Mouse (Mus musculus): ENCODE data around the gene Pcsk4. TPM values are rescaled to one million over a fixed set of nuclear protein-coding genes. Genes with fewer than 3 reads are reported as not detected.

Pcsk4 gene
- polyA plus RNA-seq (2012; rRNA removed) = 20.6 and 24.0 TPM in 2 replicates

DNA sequence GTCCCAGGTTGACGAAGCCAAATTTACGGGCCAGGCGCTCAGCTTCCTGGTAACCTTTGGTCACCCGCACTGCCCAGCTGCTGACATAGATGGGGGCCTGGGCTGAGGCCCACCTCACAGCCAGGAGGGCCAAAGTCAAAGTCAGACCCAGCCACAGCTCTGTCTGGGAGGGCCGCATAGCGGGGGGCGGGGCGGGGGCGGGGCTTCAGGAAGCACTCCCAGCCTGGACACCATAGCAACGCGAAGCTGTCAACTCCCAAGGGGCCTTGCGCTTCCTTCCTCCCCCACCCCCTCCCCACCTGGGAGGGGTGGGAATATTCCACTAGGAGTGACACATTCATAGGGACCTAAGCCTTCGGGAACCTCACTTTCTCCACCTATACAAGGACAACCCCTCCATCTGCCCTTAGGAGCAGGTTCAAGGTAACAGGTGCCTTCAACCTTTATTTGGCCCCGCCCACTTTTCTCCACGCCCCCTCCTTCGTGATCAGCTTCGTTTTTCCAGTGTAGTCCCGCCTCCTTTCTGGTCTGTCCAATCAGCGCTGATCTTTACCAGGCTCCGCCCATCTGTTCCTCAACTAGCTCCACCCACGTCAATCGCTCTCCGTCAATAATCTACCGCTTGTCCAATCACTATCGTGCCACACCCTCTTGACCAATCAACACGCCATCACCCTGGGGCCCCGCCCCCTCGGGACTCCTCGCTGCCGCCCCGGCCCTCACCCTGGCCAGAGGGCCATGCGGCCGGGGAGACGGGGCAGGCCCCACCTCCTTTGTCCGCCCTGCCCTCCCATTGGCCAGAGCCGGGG lies at the start of gene Pcsk4, which contains the start of gene Reep6:
Gene Pcsk4 (minus strand): TSS at position 226 of the 809 bp plus-strand sequence.
Gene Reep6 (plus strand): TSS at position 681 of the 809 bp plus-strand sequence.

DNA sequence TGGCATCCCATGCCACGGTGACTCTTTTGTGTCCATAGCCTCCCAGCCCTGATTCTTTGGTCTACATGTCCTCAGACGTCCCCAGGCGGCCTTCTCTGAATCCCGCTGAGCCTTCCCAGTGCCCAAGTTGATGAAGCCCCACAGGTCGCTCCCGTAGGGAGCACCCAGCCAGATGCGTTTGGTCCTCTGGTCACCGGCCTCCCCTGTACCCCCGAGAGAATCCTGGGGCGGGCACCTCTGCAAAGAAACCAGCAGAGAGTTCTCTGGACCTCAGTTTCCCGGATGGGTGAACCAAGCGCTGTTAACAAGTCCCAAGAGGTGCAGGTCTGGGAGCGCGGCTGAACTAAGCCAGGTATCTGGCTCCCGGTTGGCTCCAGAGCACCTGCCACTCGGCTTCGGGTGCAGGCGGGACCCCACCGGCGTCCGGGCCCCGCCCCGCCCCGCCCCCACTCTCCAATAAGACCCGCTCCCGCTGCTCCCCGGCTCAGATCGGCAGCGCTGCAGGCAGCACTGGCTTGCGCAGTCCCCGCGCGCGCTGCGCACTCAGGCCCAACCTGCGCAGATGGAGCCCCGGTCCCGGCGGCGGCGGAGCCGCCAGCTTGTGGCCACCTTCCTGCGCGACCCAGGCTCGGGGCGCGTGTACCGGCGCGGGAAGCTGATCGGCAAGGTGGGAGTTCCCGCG lies 26.8 kb upstream of the Pcsk4 start, which contains the start of gene Plk5:
Gene Plk5 (plus strand): TSS at position 459 of the 682 bp plus-strand sequence.

DNA sequence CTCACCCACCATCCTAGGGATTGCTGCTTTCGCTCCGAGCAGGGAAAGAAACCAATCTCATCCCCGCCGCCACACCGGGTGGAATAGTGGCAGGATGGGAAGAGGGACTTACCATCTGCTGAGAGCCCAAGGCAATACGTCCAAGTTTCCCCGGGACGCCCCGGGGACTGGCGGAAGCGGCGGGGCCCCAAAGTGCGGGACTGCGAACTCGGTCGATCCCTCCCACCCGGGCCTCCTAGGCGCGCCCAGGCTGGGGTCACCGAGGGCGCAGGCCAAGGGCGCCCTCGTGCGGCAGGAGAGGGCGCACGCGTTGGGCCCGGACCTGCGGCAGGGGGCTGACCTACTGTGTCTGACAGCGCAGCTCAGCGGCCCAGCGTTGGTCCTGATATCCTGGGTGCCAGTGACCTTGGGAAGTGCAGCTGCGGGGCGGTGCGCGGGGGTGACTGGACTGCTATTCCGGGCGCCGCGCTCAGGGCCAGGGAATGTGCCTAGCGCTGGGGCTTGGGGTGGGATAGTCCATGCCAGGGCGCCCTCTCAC lies 19.0 kb upstream of the Pcsk4 start, which contains the start of gene Adamtsl5:
Gene Adamtsl5 (minus strand): TSS at position 169 of the 538 bp plus-strand sequence.

DNA sequence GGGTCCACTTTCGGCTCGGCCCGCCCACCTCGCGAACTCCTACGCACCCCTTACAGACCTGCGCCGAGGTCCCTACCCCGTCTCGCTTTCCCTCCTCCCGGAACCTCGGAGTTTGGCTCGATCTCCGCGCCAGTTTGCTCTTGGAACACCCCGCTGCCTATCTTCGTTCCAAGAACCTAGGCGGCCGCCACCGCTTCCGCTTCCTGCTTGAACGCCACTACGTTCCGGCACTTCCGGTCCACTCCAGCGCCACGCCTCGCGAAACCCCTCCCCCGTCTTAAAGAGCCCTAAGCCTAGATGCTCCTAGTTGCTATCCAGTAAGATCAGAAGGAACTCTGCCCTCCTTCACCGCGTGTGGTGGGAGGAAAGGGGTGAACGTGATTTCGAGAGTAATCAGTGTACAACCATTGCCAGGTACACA lies 8.9 kb downstream of the Pcsk4 start, which contains the start of gene 2310011J03Rik:
Gene 2310011J03Rik (minus strand): TSS at position 198 of the 421 bp plus-strand sequence.

DNA sequence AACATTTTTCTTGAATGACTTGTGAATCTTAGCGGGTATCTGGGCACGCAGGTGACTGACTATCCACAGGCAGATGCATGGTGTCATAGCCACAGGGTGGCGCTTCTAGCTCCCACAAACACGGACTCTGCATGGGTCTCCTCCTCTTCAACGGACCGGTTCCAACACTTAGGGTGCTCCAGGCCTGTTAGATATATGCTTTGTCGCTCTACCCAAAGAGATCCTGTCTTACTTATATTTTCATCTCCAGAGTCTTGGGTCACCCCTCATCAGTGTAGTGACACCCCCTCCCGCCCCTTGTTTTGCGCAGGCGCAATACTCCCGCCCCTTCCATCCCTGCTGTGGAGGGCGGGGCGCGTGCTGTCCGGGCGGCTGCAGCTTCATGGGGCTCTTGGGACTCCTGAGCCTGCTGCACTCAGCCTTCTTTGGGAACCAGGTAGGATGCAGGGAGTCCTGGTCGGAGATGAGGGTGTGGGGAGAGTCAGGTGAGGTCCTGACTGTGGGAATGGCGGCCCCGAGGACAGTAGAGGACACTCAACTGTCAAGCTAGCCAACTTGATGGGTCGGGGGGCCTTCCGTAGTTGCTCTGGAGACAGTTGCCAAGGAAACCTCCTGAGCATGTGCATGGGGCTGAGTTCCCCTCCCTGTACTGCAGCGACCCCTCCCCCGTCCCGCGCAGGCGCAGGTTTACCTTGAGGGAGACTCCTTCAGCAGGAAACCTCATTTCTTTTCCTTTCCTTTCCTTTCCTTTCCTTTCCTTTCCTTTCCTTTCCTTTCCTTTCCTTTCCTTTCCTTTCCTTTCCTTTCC lies 33.5 kb downstream of the Pcsk4 start, which contains the start of gene Apc2:
Gene Apc2 (plus strand): TSS at position 360 of the 808 bp plus-strand sequence.

DNA sequence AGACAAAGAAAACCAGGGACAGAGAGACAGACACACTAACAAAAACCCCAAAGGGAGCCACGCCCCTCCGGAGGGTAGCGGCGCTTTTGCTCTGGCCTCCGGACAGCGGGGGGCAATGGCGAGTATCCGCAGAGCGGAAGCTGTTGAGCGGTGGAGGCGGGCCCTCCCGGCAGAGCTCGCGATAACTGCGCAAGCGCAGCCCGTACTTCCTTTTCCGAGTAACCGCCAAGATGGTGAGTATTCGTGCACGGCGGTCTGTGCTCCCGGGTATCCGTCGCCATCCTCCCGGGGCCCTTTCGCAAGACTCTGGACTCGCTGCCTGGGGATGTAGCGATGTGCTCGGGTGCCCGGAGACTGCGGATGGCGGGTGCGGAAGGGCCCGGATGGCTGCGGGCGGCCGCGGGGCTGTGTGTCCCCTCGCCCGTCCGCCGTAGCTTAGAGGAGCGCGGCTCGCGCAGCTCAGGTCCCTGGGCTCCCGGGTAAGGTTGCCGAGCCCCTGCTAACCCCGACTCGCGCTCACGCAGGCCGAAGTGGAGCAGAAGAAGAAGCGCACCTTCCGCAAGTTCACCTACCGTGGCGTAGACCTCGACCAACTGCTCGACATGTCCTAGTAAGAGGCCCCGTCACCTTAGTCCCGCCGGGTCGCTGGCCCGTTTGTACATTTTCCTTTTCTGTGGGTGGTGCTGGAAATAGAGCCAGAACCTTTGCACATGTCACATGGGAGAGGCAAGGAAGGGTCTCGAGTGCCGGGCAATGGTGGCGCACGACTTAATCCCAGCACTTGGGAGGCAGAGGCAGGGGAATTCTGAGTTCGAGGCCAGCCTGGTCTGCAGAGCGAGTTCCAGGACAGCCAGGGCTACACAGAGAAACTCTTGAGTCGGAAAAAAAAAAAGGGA lies 36.8 kb downstream of the Pcsk4 start, which contains the start of gene Rps15:
Gene Rps15 (plus strand): TSS at position 203 of the 896 bp plus-strand sequence.

Other genes starting within 250 kb of the Pcsk4 start
- 82.3 and 100 TPM in 2 replicates for gene Sbno2, start 223.9 kb downstream of the Pcsk4 start, polyA plus RNA-seq (2012; rRNA removed)
- 125 and 133 TPM in 2 replicates for gene Stk11, start 213.7 kb downstream of the Pcsk4 start, polyA plus RNA-seq (2012; rRNA removed)
- gene Atp5d, start 190.9 kb downstream of the Pcsk4 start, polyA plus RNA-seq (2012; rRNA removed) = 2,828 and 3,041 TPM in 2 replicates
- 14.1 and 17.1 TPM in 2 replicates for gene Cbarp, start 188.7 kb downstream of the Pcsk4 start, polyA plus RNA-seq (2012; rRNA removed)
- 174 and 187 TPM in 2 replicates for gene Midn, start 181.2 kb downstream of the Pcsk4 start, polyA plus RNA-seq (2012; rRNA removed)
- 98.7 and 100 TPM in 2 replicates for gene Cirbp, start 163.5 kb downstream of the Pcsk4 start, polyA plus RNA-seq (2012; rRNA removed)
- gene 1600002K03Rik, start 156.6 kb downstream of the Pcsk4 start, polyA plus RNA-seq (2012; rRNA removed) = 18.0 and 23.5 TPM in 2 replicates
- 3.4 and 3.6 TPM in 2 replicates for gene Efna2, start 150.0 kb downstream of the Pcsk4 start, polyA plus RNA-seq (2012; rRNA removed)
- gene Mum1, start 103.1 kb downstream of the Pcsk4 start, polyA plus RNA-seq (2012; rRNA removed) = 25.4 and 27.3 TPM in 2 replicates
- gene Ndufs7, start 80.4 kb downstream of the Pcsk4 start, polyA plus RNA-seq (2012; rRNA removed) = 917 and 1,055 TPM in 2 replicates
- gene Gamt, start 68.5 kb downstream of the Pcsk4 start, polyA plus RNA-seq (2012; rRNA removed) = 12.4 and 22.1 TPM in 2 replicates
- gene Dazap1, start 68.0 kb downstream of the Pcsk4 start, polyA plus RNA-seq (2012; rRNA removed) = 79.6 and 86.9 TPM in 2 replicates
- gene Rps15, start 37.0 kb downstream of the Pcsk4 start, polyA plus RNA-seq (2012; rRNA removed) = 1,702 and 2,447 TPM in 2 replicates
- gene Apc2, start 33.5 kb downstream of the Pcsk4 start, polyA plus RNA-seq (2012; rRNA removed) = 1.8 and 2.0 TPM in 2 replicates
- 55.6 and 67.7 TPM in 2 replicates for gene 2310011J03Rik, start 9.0 kb downstream of the Pcsk4 start, polyA plus RNA-seq (2012; rRNA removed)
- 27.3 and 36.0 TPM in 2 replicates for gene Reep6, start 455 bp upstream of the Pcsk4 start, polyA plus RNA-seq (2012; rRNA removed)
- 27.8 and 29.2 TPM in 2 replicates for gene Adamtsl5, start 18.9 kb upstream of the Pcsk4 start, polyA plus RNA-seq (2012; rRNA removed)
- 0.38 and 0.71 TPM in 2 replicates for gene Plk5, start 27.0 kb upstream of the Pcsk4 start, polyA plus RNA-seq (2012; rRNA removed)
- gene Mex3d, start 58.2 kb upstream of the Pcsk4 start, polyA plus RNA-seq (2012; rRNA removed) = 23.9 and 24.3 TPM in 2 replicates
- gene Mbd3, start 70.1 kb upstream of the Pcsk4 start, polyA plus RNA-seq (2012; rRNA removed) = 112 and 120 TPM in 2 replicates
- gene Uqcr11, start 77.3 kb upstream of the Pcsk4 start, polyA plus RNA-seq (2012; rRNA removed) = 2,050 and 2,937 TPM in 2 replicates
- 84.9 and 86.2 TPM in 2 replicates for gene Tcf3, start 104.1 kb upstream of the Pcsk4 start, polyA plus RNA-seq (2012; rRNA removed)
- gene Onecut3, start 165.3 kb upstream of the Pcsk4 start, polyA plus RNA-seq (2012; rRNA removed) = 0.02 TPM in 1 of 2 replicates, not detected in the other
- not detected in 2 replicates for gene Atp8b3, start 209.6 kb upstream of the Pcsk4 start, polyA plus RNA-seq (2012; rRNA removed)
- gene Rexo1, start 232.1 kb upstream of the Pcsk4 start, polyA plus RNA-seq (2012; rRNA removed) = 56.3 and 60.5 TPM in 2 replicates
- 32.1 and 34.5 TPM in 2 replicates for gene Klf16, start 247.8 kb upstream of the Pcsk4 start, polyA plus RNA-seq (2012; rRNA removed)